Mouse (Mus musculus): ENCODE data around the gene Yipf2. TPM values are rescaled to one million over a fixed set of nuclear protein-coding genes. Genes with fewer than 3 reads are reported as not detected.

The Yipf2 gene
- polyA plus RNA-seq, 1 experiment from 2014 or later, result 11.8 TPM

- ATAC-seq (replicated peaks; ENCODE audit: insufficient number of reproducible peaks, low FRiP score, low TSS enrichment), result no peak
- Histone ChIP-seq H3K4me1 (ENCODE audit: control insufficient read depth, insufficient read depth, low read length) (no peaks in the 10 kb centered on the region), H3K27ac (ENCODE audit: low read depth, low read length) (no peak overlapping the region), H3K9me3 (replicated peaks; ENCODE audit: control insufficient read depth, low read length) (no peaks in the 10 kb centered on the region), H3K36me3 (ENCODE audit: control insufficient read depth, insufficient read depth, low read length) (peaks cover 43% of the 10 kb centered on the region), H3K27me3 (ENCODE audit: control insufficient read depth, insufficient read depth, low read length) (no peaks in the 10 kb centered on the region), H3K4me3 (ENCODE audit: low read depth, low read length) (no peak overlapping the region), H3K4me2 (no peak overlapping the region), H3K9ac (ENCODE audit: low read depth, low read length) (no peak overlapping the region)
- 92% methylated on average over 10 of the region's 10 CpGs for WGBS (ENCODE audit: insufficient replicate concordance)
These were observed 17.4 kb downstream of the Yipf2 start for GRCm38 (mm10) chr9:21575253-21575652.

- H3K4me3 ChIP-seq (ENCODE audit: low read depth, low read length), result no peak overlapping the region
- H3K4me1 ChIP-seq (ENCODE audit: control insufficient read depth, insufficient read depth, low read length), result no peaks in the 10 kb centered on the region
- ATAC-seq (replicated peaks; ENCODE audit: insufficient number of reproducible peaks, low FRiP score, low TSS enrichment), result no peak
- no peak overlapping the region for H3K4me2 ChIP-seq
- 88% methylated on average over 8 of the region's 8 CpGs for WGBS (ENCODE audit: insufficient replicate concordance)
- no peaks in the 10 kb centered on the region for H3K27me3 ChIP-seq (ENCODE audit: control insufficient read depth, insufficient read depth, low read length)
- H3K9me3 ChIP-seq (replicated peaks; ENCODE audit: control insufficient read depth, low read length), result no peaks in the 10 kb centered on the region
- no peak overlapping the region for H3K27ac ChIP-seq (ENCODE audit: low read depth, low read length)
- no peak overlapping the region for H3K9ac ChIP-seq (ENCODE audit: low read depth, low read length)
- peaks cover 51% of the 10 kb centered on the region for H3K36me3 ChIP-seq (ENCODE audit: control insufficient read depth, insufficient read depth, low read length)
These were observed 18.4 kb downstream of the Yipf2 start for GRCm38 (mm10) chr9:21574012-21574801.

- WGBS (ENCODE audit: insufficient replicate concordance), result 88% methylated on average over 8 of the region's 8 CpGs
- no peak overlapping the region for H3K4me3 ChIP-seq (ENCODE audit: low read depth, low read length)
- no peak for ATAC-seq (replicated peaks; ENCODE audit: insufficient number of reproducible peaks, low FRiP score, low TSS enrichment)
- no peak overlapping the region for H3K9ac ChIP-seq (ENCODE audit: low read depth, low read length)
- no peaks in the 10 kb centered on the region for H3K27me3 ChIP-seq (ENCODE audit: control insufficient read depth, insufficient read depth, low read length)
- no peak overlapping the region for H3K27ac ChIP-seq (ENCODE audit: low read depth, low read length)
- H3K4me1 ChIP-seq (ENCODE audit: control insufficient read depth, insufficient read depth, low read length), result peaks cover 11% of the 10 kb centered on the region
- H3K4me2 ChIP-seq, result no peak overlapping the region
- peaks cover 30% of the 10 kb centered on the region for H3K36me3 ChIP-seq (ENCODE audit: control insufficient read depth, insufficient read depth, low read length)
- H3K9me3 ChIP-seq (replicated peaks; ENCODE audit: control insufficient read depth, low read length), result no peaks in the 10 kb centered on the region
These were observed 23.9 kb downstream of the Yipf2 start for GRCm38 (mm10) chr9:21568657-21569255.

GRCm38 (mm10) chr9:21567051-21567450 lies 25.6 kb downstream of the Yipf2 start:
- Histone ChIP-seq H3K9me3 (replicated peaks; ENCODE audit: control insufficient read depth, low read length) (no peaks in the 10 kb centered on the region), H3K36me3 (ENCODE audit: control insufficient read depth, insufficient read depth, low read length) (peaks cover 24% of the 10 kb centered on the region), H3K4me3 (ENCODE audit: low read depth, low read length) (no peak overlapping the region), H3K27me3 (ENCODE audit: control insufficient read depth, insufficient read depth, low read length) (no peaks in the 10 kb centered on the region), H3K4me2 (no peak overlapping the region), H3K9ac (ENCODE audit: low read depth, low read length) (no peak overlapping the region), H3K27ac (ENCODE audit: low read depth, low read length) (no peak overlapping the region), H3K4me1 (ENCODE audit: control insufficient read depth, insufficient read depth, low read length) (peaks cover 11% of the 10 kb centered on the region)
- no peak for ATAC-seq (replicated peaks; ENCODE audit: insufficient number of reproducible peaks, low FRiP score, low TSS enrichment)
- WGBS (ENCODE audit: insufficient replicate concordance), result 79% methylated on average over 2 of the region's 2 CpGs

GRCm38 (mm10) chr9:21566538-21566937 lies 26.1 kb downstream of the Yipf2 start:
- H3K4me1 ChIP-seq (ENCODE audit: control insufficient read depth, insufficient read depth, low read length), result peaks cover 11% of the 10 kb centered on the region
- no peak overlapping the region for H3K27ac ChIP-seq (ENCODE audit: low read depth, low read length)
- no peaks in the 10 kb centered on the region for H3K27me3 ChIP-seq (ENCODE audit: control insufficient read depth, insufficient read depth, low read length)
- H3K9ac ChIP-seq (ENCODE audit: low read depth, low read length), result no peak overlapping the region
- no peak for ATAC-seq (replicated peaks; ENCODE audit: insufficient number of reproducible peaks, low FRiP score, low TSS enrichment)
- no peak overlapping the region for H3K4me3 ChIP-seq (ENCODE audit: low read depth, low read length)
- WGBS (ENCODE audit: insufficient replicate concordance), result 80% methylated on average over 1 of the region's 1 CpGs
- H3K9me3 ChIP-seq (replicated peaks; ENCODE audit: control insufficient read depth, low read length), result no peaks in the 10 kb centered on the region
- H3K4me2 ChIP-seq, result no peak overlapping the region
- peaks cover 22% of the 10 kb centered on the region for H3K36me3 ChIP-seq (ENCODE audit: control insufficient read depth, insufficient read depth, low read length)

- H3K27ac ChIP-seq (ENCODE audit: low read depth, low read length), result no peak overlapping the region
- H3K9ac ChIP-seq (ENCODE audit: low read depth, low read length), result no peak overlapping the region
- peaks cover 11% of the 10 kb centered on the region for H3K4me1 ChIP-seq (ENCODE audit: control insufficient read depth, insufficient read depth, low read length)
- no peak overlapping the region for H3K4me2 ChIP-seq
- WGBS (ENCODE audit: insufficient replicate concordance), result 62% methylated on average over 4 of the region's 4 CpGs
- H3K4me3 ChIP-seq (ENCODE audit: low read depth, low read length), result no peak overlapping the region
- H3K36me3 ChIP-seq (ENCODE audit: control insufficient read depth, insufficient read depth, low read length), result peaks cover 15% of the 10 kb centered on the region
- no peak for ATAC-seq (replicated peaks; ENCODE audit: insufficient number of reproducible peaks, low FRiP score, low TSS enrichment)
- no peaks in the 10 kb centered on the region for H3K27me3 ChIP-seq (ENCODE audit: control insufficient read depth, insufficient read depth, low read length)
- no peaks in the 10 kb centered on the region for H3K9me3 ChIP-seq (replicated peaks; ENCODE audit: control insufficient read depth, low read length)
These were observed 27.5 kb downstream of the Yipf2 start for GRCm38 (mm10) chr9:21565004-21565586.

GRCm38 (mm10) chr9:21564420-21564819 lies 28.2 kb downstream of the Yipf2 start:
- H3K9me3 ChIP-seq (replicated peaks; ENCODE audit: control insufficient read depth, low read length), result no peaks in the 10 kb centered on the region
- H3K27ac ChIP-seq (ENCODE audit: low read depth, low read length), result no peak overlapping the region
- ATAC-seq (replicated peaks; ENCODE audit: insufficient number of reproducible peaks, low FRiP score, low TSS enrichment), result no peak
- no peak overlapping the region for H3K4me3 ChIP-seq (ENCODE audit: low read depth, low read length)
- H3K4me2 ChIP-seq, result no peak overlapping the region
- WGBS (ENCODE audit: insufficient replicate concordance), result 67% methylated on average over 1 of the region's 1 CpGs
- H3K36me3 ChIP-seq (ENCODE audit: control insufficient read depth, insufficient read depth, low read length), result peaks cover 8% of the 10 kb centered on the region
- peaks cover 11% of the 10 kb centered on the region for H3K4me1 ChIP-seq (ENCODE audit: control insufficient read depth, insufficient read depth, low read length)
- no peak overlapping the region for H3K9ac ChIP-seq (ENCODE audit: low read depth, low read length)
- no peaks in the 10 kb centered on the region for H3K27me3 ChIP-seq (ENCODE audit: control insufficient read depth, insufficient read depth, low read length)

- WGBS (ENCODE audit: insufficient replicate concordance), result 89% methylated on average over 3 of the region's 3 CpGs
- H3K4me3 ChIP-seq (ENCODE audit: low read depth, low read length), result no peak overlapping the region
- peaks cover 9% of the 10 kb centered on the region for H3K36me3 ChIP-seq (ENCODE audit: control insufficient read depth, insufficient read depth, low read length)
- ATAC-seq (replicated peaks; ENCODE audit: insufficient number of reproducible peaks, low FRiP score, low TSS enrichment), result no peak
- peak overlapping the region; percentile 85 for H3K27ac ChIP-seq (ENCODE audit: low read depth, low read length)
- H3K9me3 ChIP-seq (replicated peaks; ENCODE audit: control insufficient read depth, low read length), result no peaks in the 10 kb centered on the region
- no peaks in the 10 kb centered on the region for H3K27me3 ChIP-seq (ENCODE audit: control insufficient read depth, insufficient read depth, low read length)
- H3K9ac ChIP-seq (ENCODE audit: low read depth, low read length), result no peak overlapping the region; the same call in 1 of the 2 replicates
- H3K4me2 ChIP-seq, result peak overlapping the region; percentile 19; the same call in 1 of the 2 replicates
- peaks cover 23% of the 10 kb centered on the region for H3K4me1 ChIP-seq (ENCODE audit: control insufficient read depth, insufficient read depth, low read length)
These were observed 33.5 kb downstream of the Yipf2 start for GRCm38 (mm10) chr9:21559151-21559550.
